Mouse (Mus musculus): ENCODE results near the gene Hoxa10. TPM values are rescaled to one million over a fixed set of nuclear protein-coding genes. Genes with fewer than 3 reads are reported as not detected.

Gene Hoxa10
- polyA plus RNA-seq, 1 experiment from 2014 or later = 0.08 TPM

GRCm38 (mm10) chr6:52235267-52235666 is 5.4 kb downstream of the Hoxa10 start:
- Histone ChIP-seq H3K4me2 (no peak overlapping the region), H3K9ac (no peak overlapping the region), H3K4me1 (replicated peaks) (no peaks in the 10 kb centered on the region; the same call in none of the 2 replicates), H3K4me3 (replicated peaks) (no peak overlapping the region), H3K27me3 (peaks cover 99% of the 10 kb centered on the region), H3K27ac (replicated peaks) (no peak overlapping the region), H3K36me3 (replicated peaks) (no peaks in the 10 kb centered on the region), H3K9me3 (replicated peaks) (no peaks in the 10 kb centered on the region)
- 39% methylated on average over 9 of the region's 9 CpGs for WGBS (ENCODE audit: insufficient replicate concordance)
- no peak for ATAC-seq (ENCODE audit: insufficient read depth)

- no peak overlapping the region for H3K27ac ChIP-seq (replicated peaks)
- 2% methylated on average over 68 of the region's 68 CpGs for WGBS (ENCODE audit: insufficient replicate concordance)
- no peak overlapping the region for H3K4me3 ChIP-seq (replicated peaks)
These were observed 6.1 kb downstream of the Hoxa10 start for GRCm38 (mm10) chr6:52234428-52235140.

GRCm38 (mm10) chr6:52233546-52234427 is 6.9 kb downstream of the Hoxa10 start:
- no peak for ATAC-seq (ENCODE audit: insufficient read depth)
- no peaks in the 10 kb centered on the region for H3K9me3 ChIP-seq (replicated peaks)
- H3K27ac ChIP-seq (replicated peaks) = no peak overlapping the region
- H3K4me3 ChIP-seq (replicated peaks) = no peak overlapping the region
- no peaks in the 10 kb centered on the region for H3K36me3 ChIP-seq (replicated peaks)
- no peaks in the 10 kb centered on the region; the same call in none of the 2 replicates for H3K4me1 ChIP-seq (replicated peaks)
- WGBS (ENCODE audit: insufficient replicate concordance) = 1% methylated on average over 70 of the region's 70 CpGs
- no peak overlapping the region for H3K4me2 ChIP-seq
- peaks cover 99% of the 10 kb centered on the region for H3K27me3 ChIP-seq
- H3K9ac ChIP-seq = no peak overlapping the region

More at GRCm38 (mm10) chr6:52234428-52235140, 6.1 kb downstream of the Hoxa10 start:
- Histone ChIP-seq H3K4me1 (replicated peaks) (no peaks in the 10 kb centered on the region; the same call in none of the 2 replicates), H3K9ac (no peak overlapping the region), H3K4me2 (no peak overlapping the region), H3K36me3 (replicated peaks) (no peaks in the 10 kb centered on the region), H3K9me3 (replicated peaks) (no peaks in the 10 kb centered on the region), H3K27me3 (peaks cover 99% of the 10 kb centered on the region)
- ATAC-seq (ENCODE audit: insufficient read depth) = no peak

GRCm38 (mm10) chr6:52232984-52233545 is 7.6 kb downstream of the Hoxa10 start:
- H3K27me3 ChIP-seq = peaks cover 98% of the 10 kb centered on the region
- 4% methylated on average over 23 of the region's 23 CpGs for WGBS (ENCODE audit: insufficient replicate concordance)
- H3K4me1 ChIP-seq (replicated peaks) = no peaks in the 10 kb centered on the region; the same call in none of the 2 replicates
- no peak for ATAC-seq (ENCODE audit: insufficient read depth)
- no peaks in the 10 kb centered on the region for H3K9me3 ChIP-seq (replicated peaks)
- H3K4me3 ChIP-seq (replicated peaks) = no peak overlapping the region
- H3K4me2 ChIP-seq = no peak overlapping the region
- H3K9ac ChIP-seq = no peak overlapping the region
- no peaks in the 10 kb centered on the region for H3K36me3 ChIP-seq (replicated peaks)
- H3K27ac ChIP-seq (replicated peaks) = no peak overlapping the region

- no peak for ATAC-seq (ENCODE audit: insufficient read depth)
- H3K36me3 ChIP-seq (replicated peaks) = no peaks in the 10 kb centered on the region
- no peaks in the 10 kb centered on the region for H3K9me3 ChIP-seq (replicated peaks)
- H3K4me3 ChIP-seq (replicated peaks) = no peak overlapping the region
- H3K4me2 ChIP-seq = no peak overlapping the region
- H3K4me1 ChIP-seq (replicated peaks) = no peaks in the 10 kb centered on the region; the same call in none of the 2 replicates
- peaks cover 98% of the 10 kb centered on the region for H3K27me3 ChIP-seq
- no peak overlapping the region for H3K9ac ChIP-seq
- under 1% methylated on average over 18 of the region's 18 CpGs for WGBS (ENCODE audit: insufficient replicate concordance)
- no peak overlapping the region for H3K27ac ChIP-seq (replicated peaks)
These were observed 8.1 kb downstream of the Hoxa10 start for GRCm38 (mm10) chr6:52232568-52232965.

GRCm38 (mm10) chr6:52231885-52232567 is 8.6 kb downstream of the Hoxa10 start:
- Histone ChIP-seq H3K27me3 (peaks cover 98% of the 10 kb centered on the region), H3K36me3 (replicated peaks) (no peaks in the 10 kb centered on the region), H3K4me1 (replicated peaks) (no peaks in the 10 kb centered on the region; the same call in none of the 2 replicates), H3K4me2 (no peak overlapping the region), H3K9ac (no peak overlapping the region), H3K4me3 (replicated peaks) (no peak overlapping the region), H3K27ac (replicated peaks) (no peak overlapping the region), H3K9me3 (replicated peaks) (no peaks in the 10 kb centered on the region)
- under 1% methylated on average over 18 of the region's 18 CpGs for WGBS (ENCODE audit: insufficient replicate concordance)
- ATAC-seq (ENCODE audit: insufficient read depth) = no peak

GRCm38 (mm10) chr6:52230516-52231165 is 10.0 kb downstream of the Hoxa10 start, which contains the start of gene Hoxa9:
Hoxa9 (minus strand) TSS chr6:52231089.
- H3K27ac ChIP-seq (replicated peaks) = no peak within 1 kb of the TSS
- H3K4me3 ChIP-seq (replicated peaks) = no peak within 1 kb of the TSS
- no peaks in the 10 kb centered on the region for H3K36me3 ChIP-seq (replicated peaks)
- no peak for ATAC-seq (ENCODE audit: insufficient read depth)
- no peaks in the 10 kb centered on the region for H3K9me3 ChIP-seq (replicated peaks)
- no peak within 1 kb of the TSS for H3K9ac ChIP-seq
- no peak within 1 kb of the TSS for H3K4me2 ChIP-seq
- peaks cover 98% of the 10 kb centered on the region for H3K27me3 ChIP-seq
- 3% methylated on average over 21 of the region's 36 CpGs for WGBS (ENCODE audit: insufficient replicate concordance)
- H3K4me1 ChIP-seq (replicated peaks) = no peaks in the 10 kb centered on the region; the same call in none of the 2 replicates

GRCm38 (mm10) chr6:52229558-52230416 is 10.9 kb downstream of the Hoxa10 start:
- Histone ChIP-seq H3K27ac (replicated peaks) (no peak overlapping the region), H3K9me3 (replicated peaks) (no peaks in the 10 kb centered on the region), H3K36me3 (replicated peaks) (no peaks in the 10 kb centered on the region), H3K4me1 (replicated peaks) (no peaks in the 10 kb centered on the region; the same call in none of the 2 replicates), H3K4me3 (replicated peaks) (no peak overlapping the region), H3K27me3 (peaks cover 98% of the 10 kb centered on the region), H3K9ac (no peak overlapping the region), H3K4me2 (no peak overlapping the region)
- ATAC-seq (ENCODE audit: insufficient read depth) = no peak
- 2% methylated on average over 44 of the region's 44 CpGs for whole genome bisulfite sequencing (ENCODE audit: insufficient replicate concordance)

GRCm38 (mm10) chr6:52228475-52229465 is 11.9 kb downstream of the Hoxa10 start:
- Histone ChIP-seq H3K27me3 (peaks cover 98% of the 10 kb centered on the region), H3K4me3 (replicated peaks) (no peak overlapping the region), H3K4me2 (no peak overlapping the region), H3K27ac (replicated peaks) (no peak overlapping the region), H3K9ac (no peak overlapping the region), H3K36me3 (replicated peaks) (no peaks in the 10 kb centered on the region), H3K9me3 (replicated peaks) (no peaks in the 10 kb centered on the region), H3K4me1 (replicated peaks) (no peaks in the 10 kb centered on the region; the same call in none of the 2 replicates)
- no peak for ATAC-seq (ENCODE audit: insufficient read depth)
- under 1% methylated on average over 38 of the region's 38 CpGs for WGBS (ENCODE audit: insufficient replicate concordance)

Data from liver, embryonic 15.5 days (tissue).